Mouse (Mus musculus): ENCODE measurements around the gene Etv4.

Gene Etv4

GRCm38 (mm10) chr11:101719986-101720520 is 65.1 kb downstream of the Etv4 start:
- no peak for DNase-seq (ENCODE audit: extremely low read depth, low read depth, low spot score)
